Mouse (Mus musculus): ENCODE data around the gene Eif2s3y. TPM values are rescaled to one million over a fixed set of nuclear protein-coding genes. Genes with fewer than 3 reads are reported as not detected.

The Eif2s3y gene
- total RNA-seq (2023): 10 to 100 TPM in 1 of 2 experiments, not detected in 1; 94.7 TPM

DNA sequence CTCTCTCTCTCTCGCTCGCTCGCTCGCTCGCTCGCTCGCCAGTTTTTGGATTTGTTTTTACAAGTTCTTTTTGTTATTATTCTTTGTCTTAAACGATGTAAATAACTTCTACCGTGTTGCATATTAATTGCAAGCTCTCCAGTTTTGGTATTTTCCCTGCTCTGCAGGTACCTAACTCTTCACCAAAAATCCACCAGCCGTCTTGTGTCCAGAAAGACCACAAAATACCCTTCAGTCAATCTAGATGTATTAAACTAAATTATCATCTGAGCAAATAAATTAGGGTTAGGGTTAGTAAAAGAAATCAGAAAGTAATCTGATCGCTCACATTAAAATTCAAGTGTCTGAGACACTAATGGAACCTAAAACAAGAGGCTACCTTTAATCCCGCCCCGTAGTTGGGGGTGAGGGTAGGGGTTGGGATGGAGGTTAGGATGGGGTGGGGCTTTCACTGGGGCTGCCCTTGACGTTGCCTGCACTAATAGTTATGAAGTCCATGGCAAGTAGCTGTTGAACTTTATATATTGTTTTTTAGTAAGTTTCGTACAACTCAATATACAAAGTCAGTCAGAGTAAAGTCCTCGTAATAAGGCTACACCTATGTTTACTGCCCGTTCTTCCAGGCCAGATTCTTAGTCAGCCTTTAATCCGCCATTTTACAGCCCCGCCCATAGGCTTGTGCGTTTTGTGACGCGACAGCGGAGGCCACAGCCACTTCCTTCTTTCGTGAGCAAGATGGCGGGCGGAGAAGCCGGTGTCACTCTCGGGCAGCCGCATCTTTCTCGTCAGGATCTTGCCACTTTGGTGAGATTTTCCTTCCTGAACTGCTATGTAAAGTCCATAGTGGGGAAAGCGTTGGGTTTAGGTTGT lies at the start of gene Eif2s3y:
Gene Eif2s3y (plus strand): TSS at position 662 of the 870 bp plus-strand sequence.

Other genes starting within 250 kb of the Eif2s3y start
- gene Zfy1, start 213.1 kb upstream of the Eif2s3y start, total RNA-seq (2023): not detected
- not detected for gene Uba1y, start 191.9 kb upstream of the Eif2s3y start, total RNA-seq (2023)
- 10 to 100 TPM in 1 of 2 experiments, under 1 TPM in 1; 0.04 to 13.5 TPM for gene Kdm5d, start 112.8 kb upstream of the Eif2s3y start, total RNA-seq (2023)
- 10 to 100 TPM in 1 of 2 experiments, under 1 TPM in 1; 0.40 to 19.5 TPM for gene Uty, start 235.2 kb downstream of the Eif2s3y start, total RNA-seq (2023)

All from neutrophil, adult 83 days (primary cell).